Mouse (Mus musculus) embryonic fibroblast, embryonic 13.5 days (primary cell): ENCODE data around the gene Csrp3. TPM values are rescaled to one million over a fixed set of nuclear protein-coding genes. Genes with fewer than 3 reads are reported as not detected.

Source experiments
- H3K27ac ChIP-seq: 2 replicates; pipeline ENCODE4 v1.5.1; 2012; ENCODE audit warnings: low read length, control low read depth, inconsistent platforms; ENCODE audit not compliant: insufficient read depth
- H3K4me1 ChIP-seq: 2 replicates; pipeline ENCODE4 v1.6.1; 2011; ENCODE audit warnings: low read length; ENCODE audit not compliant: control insufficient read depth, insufficient read depth
- H3K4me3 ChIP-seq: 2 replicates; pipeline ENCODE4 v1.5.1; 2011; ENCODE audit warnings: mild to moderate bottlenecking, control low read depth, low read length; ENCODE audit not compliant: insufficient read depth
- CTCF ChIP-seq: IDR thresholded peaks from 2 replicates; pipeline ENCODE4 v1.5.1; 2011; ENCODE audit warnings: mild to moderate bottlenecking, control low read depth, low read length, moderate library complexity, borderline replicate concordance; ENCODE audit not compliant: insufficient read depth
- POLR2A ChIP-seq: IDR thresholded peaks from 2 replicates; pipeline ENCODE4 v1.6.1; 2011; ENCODE audit warnings: low read depth, mild to moderate bottlenecking, control low read depth, low read length, moderate library complexity
- polyA plus RNA-seq: library from polyadenylated mRNA; stranded (reverse); fragments of >200 nt; gene quantifications from 2 replicates; pipeline ENCODE4 v1.2.4, GENCODE M21; 2011; ENCODE audit warnings: low read depth; ENCODE audit not compliant: missing spikeins, insufficient read length

Gene Csrp3
- not detected in 2 replicates for polyA plus RNA-seq

DNA sequence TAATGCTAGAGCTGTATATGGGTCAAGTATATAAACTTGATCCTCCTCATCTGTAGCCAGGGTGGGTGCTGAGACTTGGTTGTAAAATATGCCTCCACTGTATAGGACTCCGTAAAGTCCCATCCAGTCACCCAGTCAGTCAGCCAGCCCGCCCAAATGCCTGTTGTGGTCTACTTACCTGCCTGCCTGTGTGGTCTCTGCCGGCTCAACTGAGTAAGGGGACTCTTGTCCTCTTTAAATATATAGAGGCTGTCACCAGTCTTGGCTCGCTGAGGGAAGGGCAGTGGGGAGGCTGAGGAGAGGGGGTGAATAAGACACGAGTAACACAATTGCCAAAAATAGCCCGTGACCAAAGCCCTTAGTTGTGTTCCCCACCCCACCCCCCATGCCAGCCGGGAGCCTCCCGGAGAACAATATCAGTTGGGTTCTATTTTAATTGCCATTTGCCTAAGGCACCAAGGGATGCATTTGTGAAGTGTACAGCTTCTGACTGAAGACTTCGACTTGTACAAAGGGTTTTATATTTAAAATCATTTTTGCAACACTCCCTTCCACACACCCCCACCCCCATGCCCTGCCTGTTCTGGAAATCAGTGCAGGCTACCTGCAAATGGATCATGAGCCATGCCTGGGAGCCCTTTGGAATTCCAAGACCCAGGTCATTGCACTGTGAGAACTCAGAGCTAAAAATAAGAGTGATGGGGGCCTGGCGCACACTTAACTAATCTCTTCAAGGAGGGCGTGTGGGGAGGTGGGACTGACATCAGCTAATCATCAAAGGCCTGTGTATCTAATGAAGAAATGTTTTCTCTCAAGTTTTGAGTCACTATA is at the start of gene Csrp3:
TSS of gene Csrp3 (minus strand) at position 214 of the 831 bp plus-strand sequence.
- Histone ChIP-seq H3K4me3 (no peak within 1 kb of the TSS), H3K4me1 (peaks cover 3% of the 10 kb centered on the region; the same call in 1 of the 2 replicates), H3K27ac (no peak within 1 kb of the TSS)
- no peak for TF ChIP-seq POLR2A
- TF ChIP-seq CTCF, result no peak

DNA sequence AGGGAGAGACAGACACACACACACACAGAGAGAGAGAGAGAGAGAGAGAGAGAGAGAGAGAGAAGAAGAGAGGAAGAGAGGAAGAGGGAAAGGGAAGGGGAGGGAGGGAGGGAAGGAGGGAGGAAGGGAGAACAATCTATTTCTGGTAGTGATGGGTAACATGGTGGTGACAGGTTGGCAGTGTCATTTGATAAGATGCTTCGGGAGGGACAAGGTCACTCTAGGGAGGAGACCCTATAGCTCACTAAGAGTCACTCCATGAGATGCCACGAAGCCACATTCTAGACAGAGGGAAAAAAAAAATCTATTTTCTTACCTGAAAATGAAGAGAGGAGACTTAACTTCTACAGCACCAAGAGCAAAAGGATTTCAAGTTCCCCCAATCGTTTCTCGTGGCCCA is 48.2 kb upstream of the Csrp3 start:
- TF ChIP-seq POLR2A, result no peak
- no peak overlapping the region for H3K4me3 ChIP-seq
- no peak overlapping the region for H3K27ac ChIP-seq
- H3K4me1 ChIP-seq, result peaks cover 13% of the 10 kb centered on the region

DNA sequence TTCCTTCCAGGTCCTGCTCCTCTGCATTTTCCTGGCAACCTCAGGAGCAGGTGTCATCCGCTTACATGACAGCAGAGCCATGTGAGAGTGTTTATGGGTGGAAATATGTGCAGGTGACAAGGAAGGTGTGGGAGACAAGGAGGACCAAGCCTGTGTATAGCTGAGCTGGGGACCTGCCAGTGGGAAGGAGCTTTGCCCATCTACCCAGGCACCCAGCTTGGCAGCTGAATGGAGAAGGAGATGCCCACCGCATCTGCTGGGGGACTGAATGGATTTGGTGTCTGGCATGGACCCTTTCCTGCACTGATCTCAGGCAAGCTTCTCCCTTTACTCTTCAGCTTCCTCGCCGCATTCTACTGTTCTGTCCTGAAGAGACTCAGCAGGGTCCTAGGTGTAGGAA is 47.6 kb upstream of the Csrp3 start:
- peaks cover 12% of the 10 kb centered on the region for H3K4me1 ChIP-seq
- TF ChIP-seq POLR2A, result no peak
- no peak for TF ChIP-seq CTCF
- no peak overlapping the region for H3K4me3 ChIP-seq
- no peak overlapping the region for H3K27ac ChIP-seq

DNA sequence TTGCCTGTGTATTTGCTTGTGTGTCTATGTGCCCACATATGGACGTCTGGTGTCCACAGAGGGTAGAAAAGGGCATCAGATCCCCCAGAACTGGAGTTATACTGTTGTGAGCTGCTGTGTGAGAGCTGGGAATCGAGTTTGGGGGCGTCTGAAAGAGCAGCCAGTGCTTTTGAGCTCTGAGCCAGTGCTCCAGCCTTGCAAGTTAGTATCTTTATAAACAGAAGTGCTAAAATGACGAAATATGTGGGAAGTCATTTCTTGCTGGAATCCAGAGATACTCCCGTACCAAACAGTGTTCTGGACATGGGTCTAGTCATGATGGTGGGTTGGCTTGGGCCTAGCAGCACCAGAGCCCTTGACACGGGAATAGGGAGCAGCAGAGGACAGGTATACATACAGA is 46.9 kb upstream of the Csrp3 start:
- H3K27ac ChIP-seq, result no peak overlapping the region
- TF ChIP-seq POLR2A, result no peak
- no peak for TF ChIP-seq CTCF
- peaks cover 8% of the 10 kb centered on the region for H3K4me1 ChIP-seq
- no peak overlapping the region for H3K4me3 ChIP-seq

DNA sequence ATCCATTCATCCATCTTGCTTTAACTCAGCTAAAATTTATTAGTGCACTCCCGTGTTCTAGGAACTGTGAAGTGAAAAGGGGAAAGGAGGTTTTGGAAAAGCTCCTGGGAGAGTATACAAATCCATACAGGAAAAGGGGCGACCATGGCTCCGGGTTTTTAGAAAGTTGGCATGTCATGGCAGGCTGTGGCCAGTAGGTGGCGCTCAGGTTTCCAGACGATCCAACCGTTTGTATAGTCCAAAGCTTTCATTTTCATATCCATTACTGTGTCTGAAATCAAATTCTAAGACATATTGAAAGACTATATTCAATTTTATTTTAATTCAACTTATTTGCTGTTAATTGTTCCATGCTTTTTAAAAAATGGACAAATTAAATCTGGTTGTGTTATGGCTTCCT is 46.3 kb upstream of the Csrp3 start:
- no peak for TF ChIP-seq POLR2A
- peak; percentile 48; the same call in 1 of the 2 replicates for TF ChIP-seq CTCF
- Histone ChIP-seq H3K4me3 (no peak overlapping the region), H3K4me1 (peaks cover 4% of the 10 kb centered on the region), H3K27ac (no peak overlapping the region)

DNA sequence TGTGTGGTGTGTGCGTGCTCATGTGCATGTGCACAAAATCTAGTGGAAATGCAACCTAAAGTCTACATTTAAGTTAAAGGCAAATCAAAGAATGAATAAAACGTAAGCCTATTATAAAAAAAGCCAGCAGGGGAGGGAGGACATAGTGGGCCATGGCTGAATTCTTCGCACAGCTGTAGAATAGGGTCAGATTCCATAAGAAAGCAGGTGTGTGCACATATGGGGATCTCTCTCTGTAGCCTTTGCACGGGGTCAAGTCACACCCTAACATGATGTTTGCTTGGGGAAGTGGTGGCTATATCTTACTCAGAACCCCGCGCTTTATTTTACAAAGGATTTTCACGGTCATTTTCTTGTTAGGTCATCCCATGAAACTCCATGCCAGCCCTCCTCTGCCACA is 45.3 kb upstream of the Csrp3 start:
- TF ChIP-seq POLR2A (no peak), CTCF (no peak)
- Histone ChIP-seq H3K4me3 (no peak overlapping the region), H3K4me1 (no peaks in the 10 kb centered on the region), H3K27ac (no peak overlapping the region)

DNA sequence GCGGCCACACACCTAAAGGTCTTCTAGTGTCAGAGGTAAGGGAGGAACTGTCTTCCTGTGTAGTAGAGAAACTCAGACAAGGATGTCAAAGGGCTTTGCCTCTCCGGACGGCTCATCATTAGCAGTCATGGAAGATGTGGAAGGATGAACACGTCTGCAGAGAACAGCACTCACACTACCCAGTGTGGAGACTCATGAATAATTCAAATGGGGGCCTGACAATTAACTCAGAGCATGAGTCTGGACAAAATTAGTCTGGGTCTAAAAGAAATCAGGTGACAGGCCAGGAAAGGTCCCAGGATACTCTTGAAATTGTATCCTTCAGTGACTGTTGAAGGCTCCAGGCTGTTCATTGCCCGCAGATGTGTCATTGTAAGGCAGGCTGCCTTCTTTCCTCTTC is 43.2 kb upstream of the Csrp3 start:
- Histone ChIP-seq H3K4me3 (no peak overlapping the region), H3K4me1 (peaks cover 5% of the 10 kb centered on the region; the same call in 1 of the 2 replicates), H3K27ac (no peak overlapping the region)
- TF ChIP-seq POLR2A, result no peak
- no peak for TF ChIP-seq CTCF

DNA sequence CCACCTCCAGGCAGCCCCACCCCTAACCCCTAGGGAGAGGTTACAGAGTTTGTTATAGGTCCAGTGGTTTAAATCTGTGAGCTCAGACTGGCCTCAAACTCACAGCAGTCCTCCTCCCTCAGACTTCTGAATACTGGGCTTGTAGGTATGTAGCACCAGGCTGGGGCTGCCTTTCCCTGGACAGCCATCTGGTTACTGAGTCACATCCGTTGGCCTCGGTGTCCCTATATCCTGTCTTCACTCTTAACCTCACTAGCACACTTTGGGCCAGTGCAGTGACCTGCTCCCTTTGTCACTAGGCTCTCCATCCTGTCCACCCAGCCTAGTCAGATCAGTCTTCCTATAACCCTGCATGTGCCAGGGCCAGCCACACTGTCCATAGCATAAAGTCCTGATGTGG is 40.9 kb upstream of the Csrp3 start:
- TF ChIP-seq CTCF, result no peak
- no peak for TF ChIP-seq POLR2A
- Histone ChIP-seq H3K4me1 (peaks cover 5% of the 10 kb centered on the region; the same call in 1 of the 2 replicates), H3K4me3 (no peak overlapping the region), H3K27ac (peak overlapping the region; percentile 83; the same call in 1 of the 2 replicates)

DNA sequence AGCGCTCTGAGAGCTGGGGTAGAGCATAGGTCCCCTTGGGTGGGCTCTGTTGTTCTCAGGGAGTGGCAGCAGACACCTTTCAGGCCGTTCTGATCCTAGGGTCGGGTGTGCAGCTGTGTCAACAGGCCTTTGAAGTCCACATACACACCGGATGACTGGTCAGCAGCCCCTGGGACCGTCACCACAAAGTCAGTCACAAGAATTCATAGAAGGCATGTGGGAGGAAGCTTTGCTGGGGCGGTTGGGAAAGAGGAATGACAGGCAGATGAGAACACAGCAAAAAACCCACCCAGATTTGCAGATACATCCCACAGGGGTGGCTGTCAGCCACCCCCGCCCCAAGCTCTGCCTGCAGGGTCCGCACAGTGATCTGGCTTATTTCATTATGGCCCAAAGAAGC is 40.1 kb upstream of the Csrp3 start:
- Histone ChIP-seq H3K27ac (peak overlapping the region; percentile 83), H3K4me1 (peaks cover 8% of the 10 kb centered on the region; the same call in 1 of the 2 replicates), H3K4me3 (no peak overlapping the region)
- TF ChIP-seq CTCF (no peak), POLR2A (no peak)

DNA sequence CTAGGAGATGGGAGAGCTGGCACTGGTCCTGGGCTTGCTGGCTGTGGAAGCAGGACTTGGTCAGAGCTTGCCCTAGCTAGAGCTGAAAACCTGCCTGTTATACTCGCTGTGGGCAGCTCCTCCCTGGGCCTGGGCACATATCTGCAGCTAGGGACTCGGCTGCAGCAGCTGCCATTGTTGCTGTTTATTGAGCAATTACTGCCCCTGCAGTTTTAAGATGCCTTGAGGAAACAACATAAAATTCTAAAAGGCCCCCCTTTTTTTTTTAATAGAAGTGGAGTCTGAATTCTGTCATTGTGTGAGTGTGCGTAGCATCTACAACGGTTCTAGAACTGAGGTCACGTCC is 36.4 kb upstream of the Csrp3 start:
- TF ChIP-seq POLR2A (no peak), CTCF (no peak)
- Histone ChIP-seq H3K4me3 (no peak overlapping the region), H3K27ac (no peak overlapping the region)

More for the DNA sequence above, 36.4 kb upstream of the Csrp3 start:
- H3K4me1 ChIP-seq, result peaks cover 8% of the 10 kb centered on the region; the same call in 1 of the 2 replicates
